Mouse (Mus musculus) erythroblast, adult 5-6 weeks (primary cell): ENCODE measurements around the gene Hs3st2. TPM values are rescaled to one million over a fixed set of nuclear protein-coding genes. Genes with fewer than 3 reads are reported as not detected.

ENCODE experiments used
- ATAC-seq: replicated peaks from 2 replicates; pipeline ENCODE4 v1.8.0; 2016; ENCODE audit warnings: moderate number of reproducible peaks, mild to moderate bottlenecking, moderate TSS enrichment, inconsistent platforms; ENCODE audit not compliant: poor library complexity, low FRiP score, severe bottlenecking
- total RNA-seq, 2 experiments: library from RNA; stranded (forward) in 1 of 2; stranded (reverse) in 1 of 2; fragments of 150-400 nt in 1 of 2; fragments of 200-764, 138-1000 nt in 1 of 2; gene quantifications; 2 replicates each; pipeline versions ENCODE4 v1.2.3 to v1.2.4; 2015 to 2017; ENCODE audit warnings: low replicate concordance in 2 of 2

Gene Hs3st2
- total RNA-seq, 2 experiments from 2014 or later, result not detected

DNA sequence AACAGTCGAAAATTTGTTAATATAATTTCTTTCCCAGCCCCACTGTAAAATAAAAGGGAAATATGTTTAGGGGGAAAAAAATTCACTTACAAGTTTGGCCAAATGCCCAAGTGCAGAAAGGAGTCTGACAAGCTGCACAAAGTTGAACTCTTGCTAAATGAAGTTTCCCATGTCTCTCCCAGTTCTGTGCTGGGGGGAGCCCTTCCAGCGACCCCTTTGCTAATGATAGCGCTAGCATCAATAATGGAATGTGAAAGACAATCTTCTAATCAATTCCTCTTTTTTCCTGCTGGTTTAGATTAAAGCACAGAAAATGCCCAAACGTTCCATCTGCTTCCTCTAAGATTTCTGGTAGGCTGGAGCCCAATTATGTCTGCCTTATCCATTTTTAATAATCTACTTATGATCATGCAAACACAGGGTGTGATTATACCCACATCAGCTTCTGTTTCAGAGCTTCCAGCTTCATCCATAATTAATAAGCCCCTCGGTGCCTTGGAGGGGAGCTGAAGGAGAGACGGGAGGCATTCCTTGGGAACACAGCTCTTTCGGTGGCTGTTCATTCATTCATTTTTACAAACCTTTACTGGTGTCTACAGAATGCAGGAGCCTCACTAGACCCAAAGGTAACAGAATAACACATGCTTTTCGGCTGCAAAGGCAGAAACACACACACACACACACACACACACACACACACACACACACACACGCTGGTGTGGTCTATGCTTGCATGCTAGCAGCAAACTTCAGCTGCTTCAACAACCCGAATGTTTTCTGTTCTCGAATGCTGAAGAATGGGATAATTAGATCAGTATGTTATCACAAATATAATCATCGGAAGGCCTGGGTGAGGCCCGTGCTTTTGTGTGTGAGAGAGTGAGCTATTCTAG is 59.5 kb downstream of the Hs3st2 start:
- ATAC-seq, result no peak

DNA sequence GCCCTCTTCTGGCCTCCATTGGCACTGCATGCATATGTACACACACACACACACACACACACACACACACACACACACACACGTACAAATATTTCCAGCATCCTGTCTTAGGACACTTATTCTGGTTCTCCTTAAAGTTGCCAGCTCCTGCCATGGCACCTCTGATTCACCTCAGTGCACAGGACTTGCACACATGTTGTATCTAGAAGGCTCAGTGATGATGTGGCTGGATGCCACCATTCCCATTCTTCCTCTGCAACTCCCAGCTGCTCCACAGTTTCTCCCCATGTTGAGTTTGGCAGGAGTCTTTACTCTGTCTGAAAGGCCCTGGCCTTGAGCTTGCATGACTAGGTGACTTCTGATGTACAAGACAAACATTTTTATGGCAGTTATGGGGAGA is 65.1 kb downstream of the Hs3st2 start:
- ATAC-seq, result no peak

DNA sequence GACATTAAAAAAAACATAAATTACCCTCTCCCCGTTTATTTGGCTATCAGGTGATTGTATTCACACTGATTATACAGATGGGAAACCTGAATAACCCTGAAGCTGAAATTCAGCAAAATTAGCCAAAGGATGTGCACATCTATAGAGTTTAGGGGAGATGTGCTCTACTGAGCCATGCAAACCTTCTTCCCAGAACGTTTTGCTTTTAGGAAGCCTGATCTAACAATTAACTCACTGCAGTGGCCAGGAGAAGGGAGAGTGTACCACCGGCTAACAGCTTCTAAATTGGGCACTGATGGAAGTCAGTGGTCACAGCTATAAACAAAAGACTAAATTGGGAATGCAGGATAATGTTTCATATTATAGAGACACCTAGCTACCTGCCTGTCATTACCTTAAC is 66.4 kb downstream of the Hs3st2 start:
- no peak for ATAC-seq

DNA sequence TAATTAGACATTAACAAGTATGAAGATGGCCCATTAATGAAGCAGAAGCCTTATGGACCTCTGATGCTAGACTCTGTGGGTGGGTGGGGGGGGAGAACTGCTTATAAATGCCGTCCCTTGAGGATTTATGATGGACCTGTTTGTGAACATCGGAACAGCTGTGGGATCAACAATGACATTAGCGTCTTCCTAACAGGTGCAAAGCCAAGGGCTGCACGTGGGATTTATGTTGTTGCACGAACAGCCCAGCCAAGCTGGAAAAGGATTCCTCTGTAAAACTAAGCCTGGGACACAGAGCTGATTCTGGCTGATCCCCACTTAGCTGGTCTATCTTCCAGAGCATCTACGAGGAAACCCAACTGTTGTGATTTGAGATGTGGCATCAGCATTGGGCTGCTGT is 69.0 kb downstream of the Hs3st2 start:
- no peak for ATAC-seq

DNA sequence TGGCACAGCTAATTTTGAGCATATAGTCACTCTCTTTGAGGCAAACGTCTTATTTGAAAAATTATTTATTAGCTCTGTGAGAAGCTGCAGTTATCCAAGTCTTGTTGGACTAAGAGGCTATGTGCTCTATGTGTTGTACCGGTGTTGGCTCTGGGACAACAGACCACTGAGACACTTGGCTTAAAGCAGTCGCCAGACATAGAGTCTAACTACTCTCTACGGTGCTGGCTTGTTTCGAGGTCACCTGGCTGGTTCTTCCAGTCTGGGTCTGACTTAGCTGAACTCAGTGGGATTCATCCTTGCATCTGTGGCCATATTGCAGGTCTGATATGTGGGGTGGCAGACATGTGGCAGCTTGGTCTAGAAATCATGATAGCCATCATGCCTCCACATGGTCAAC is 72.8 kb downstream of the Hs3st2 start:
- ATAC-seq, result no peak

DNA sequence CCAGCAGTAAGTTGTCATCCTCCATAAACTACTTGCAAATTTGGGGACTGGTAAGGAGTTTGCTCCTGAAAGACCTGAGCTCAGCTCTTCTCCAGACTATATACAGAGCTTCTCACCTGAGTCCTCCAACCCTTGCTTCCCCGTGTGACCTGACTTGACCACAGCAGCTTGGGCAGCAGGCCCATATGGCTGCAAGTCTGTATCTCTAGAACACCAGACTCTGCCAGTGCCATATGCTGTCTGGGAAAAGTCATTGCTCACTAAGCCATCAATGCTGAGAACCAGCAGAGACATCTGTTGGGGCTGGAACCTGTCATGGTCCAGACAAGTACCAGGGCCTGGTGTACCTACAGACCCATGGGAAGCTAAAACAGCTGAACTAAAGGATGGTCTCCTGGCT is 73.5 kb downstream of the Hs3st2 start:
- ATAC-seq, result no peak

- no peak for ATAC-seq
Observed at GRCm38 (mm10) chr7:121466331-121466730, 74.7 kb downstream of the Hs3st2 start.

GRCm38 (mm10) chr7:121469435-121469834 is 77.8 kb downstream of the Hs3st2 start:
- no peak for ATAC-seq

DNA sequence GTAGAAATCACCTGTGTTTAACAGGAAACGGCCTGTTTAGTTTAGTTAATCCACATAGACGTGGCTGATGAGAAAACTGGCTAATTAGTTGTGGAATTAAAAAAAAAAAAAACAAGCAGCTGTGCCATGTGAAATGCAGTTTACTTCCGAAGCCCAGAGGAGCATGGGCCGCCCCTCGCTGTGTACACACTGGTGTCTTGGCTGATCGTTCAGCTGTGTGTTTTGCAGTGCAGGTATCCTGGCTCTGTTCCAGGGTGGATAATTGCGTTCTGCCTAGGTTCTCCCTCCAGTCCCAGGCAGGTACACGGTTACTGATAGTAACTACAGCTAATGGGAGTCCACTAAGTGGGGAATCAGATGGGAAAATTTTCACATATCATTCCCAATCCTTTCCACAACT is 86.6 kb downstream of the Hs3st2 start:
- ATAC-seq, result no peak

- no peak for ATAC-seq
Observed at GRCm38 (mm10) chr7:121480106-121480505, 88.4 kb downstream of the Hs3st2 start.

- ATAC-seq, result no peak
Observed at GRCm38 (mm10) chr7:121484590-121484989, 92.9 kb downstream of the Hs3st2 start.

GRCm38 (mm10) chr7:121485266-121485665 is 93.6 kb downstream of the Hs3st2 start:
- ATAC-seq, result no peak

DNA sequence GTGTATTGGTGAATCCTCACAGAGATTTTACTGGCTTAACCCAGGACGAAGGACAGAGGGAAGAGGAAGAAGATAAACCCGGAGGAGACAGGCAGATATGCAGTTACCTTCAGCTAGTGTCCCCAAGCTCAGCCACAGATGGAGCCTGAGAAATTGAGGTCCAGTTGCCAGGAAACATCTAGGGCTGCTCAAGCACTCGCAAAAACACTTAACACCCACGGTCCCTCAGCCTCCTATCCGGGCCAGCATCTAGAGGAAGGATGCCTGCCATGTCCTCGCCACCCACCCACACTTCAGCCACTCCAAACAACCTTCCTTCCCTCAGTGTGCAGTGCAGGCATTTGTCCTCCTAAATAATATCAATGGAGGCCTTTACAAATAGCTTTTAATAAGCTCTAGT is 95.6 kb downstream of the Hs3st2 start:
- ATAC-seq, result no peak

GRCm38 (mm10) chr7:121489401-121489800 is 97.7 kb downstream of the Hs3st2 start:
- ATAC-seq, result no peak

DNA sequence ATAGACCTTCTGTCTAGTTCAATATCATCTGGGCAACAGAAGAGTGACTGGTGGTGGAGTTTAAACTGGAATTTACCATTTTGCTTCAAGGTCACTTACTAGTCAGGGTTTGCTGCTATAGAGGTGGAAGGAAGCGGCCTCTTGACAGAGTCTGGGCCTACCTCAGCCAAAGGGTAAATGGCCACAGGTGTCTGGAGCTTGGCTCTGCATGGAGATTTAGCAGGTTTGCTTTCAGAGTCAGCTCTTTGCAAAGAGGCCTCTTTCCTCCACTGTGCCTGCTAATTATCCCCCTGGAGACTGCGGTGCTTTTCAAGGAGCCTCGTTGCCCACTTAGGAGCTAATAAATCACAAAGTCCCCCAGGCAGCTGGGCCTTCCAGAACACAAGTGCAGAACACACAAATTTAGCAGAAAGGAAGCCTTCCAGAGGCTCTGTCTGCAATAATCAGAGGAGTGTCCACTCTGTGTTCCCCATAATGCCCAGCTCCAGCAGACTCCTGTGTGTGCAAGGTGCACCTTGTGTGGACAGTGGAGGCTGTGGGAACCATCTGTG is 99.9 kb downstream of the Hs3st2 start:
- no peak for ATAC-seq

DNA sequence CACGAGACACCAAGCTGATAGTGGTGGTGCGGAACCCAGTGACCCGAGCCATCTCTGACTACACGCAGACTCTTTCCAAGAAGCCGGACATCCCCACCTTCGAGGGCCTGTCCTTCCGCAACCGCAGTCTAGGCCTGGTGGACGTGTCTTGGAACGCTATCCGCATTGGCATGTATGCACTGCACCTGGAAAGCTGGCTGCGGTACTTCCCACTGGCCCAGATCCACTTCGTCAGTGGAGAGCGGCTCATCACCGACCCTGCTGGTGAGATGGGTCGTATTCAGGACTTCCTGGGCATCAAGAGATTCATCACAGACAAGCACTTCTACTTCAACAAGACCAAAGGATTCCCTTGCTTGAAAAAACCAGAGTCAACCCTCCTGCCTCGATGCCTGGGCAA is 108.9 kb downstream of the Hs3st2 start:
- ATAC-seq, result no peak

DNA sequence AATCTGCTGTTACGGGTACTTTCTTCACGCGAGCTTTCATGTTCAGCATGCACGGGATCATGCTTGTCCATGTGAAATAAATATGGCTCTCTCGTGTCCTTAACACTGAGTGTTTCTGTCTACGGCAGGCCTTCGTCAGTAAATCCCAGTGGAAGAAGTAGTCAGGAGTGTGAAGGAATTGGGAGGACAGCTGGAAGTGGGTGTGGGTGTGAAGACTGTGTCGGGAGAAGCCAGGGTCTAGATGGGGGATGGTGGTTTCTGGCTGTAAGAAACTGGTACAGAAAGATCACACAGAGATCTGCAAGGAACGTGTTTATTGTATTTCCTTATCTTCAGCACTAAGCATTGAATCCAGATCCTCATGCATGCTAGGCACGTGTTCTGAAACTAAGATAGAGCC is 110.0 kb downstream of the Hs3st2 start:
- no peak for ATAC-seq

DNA sequence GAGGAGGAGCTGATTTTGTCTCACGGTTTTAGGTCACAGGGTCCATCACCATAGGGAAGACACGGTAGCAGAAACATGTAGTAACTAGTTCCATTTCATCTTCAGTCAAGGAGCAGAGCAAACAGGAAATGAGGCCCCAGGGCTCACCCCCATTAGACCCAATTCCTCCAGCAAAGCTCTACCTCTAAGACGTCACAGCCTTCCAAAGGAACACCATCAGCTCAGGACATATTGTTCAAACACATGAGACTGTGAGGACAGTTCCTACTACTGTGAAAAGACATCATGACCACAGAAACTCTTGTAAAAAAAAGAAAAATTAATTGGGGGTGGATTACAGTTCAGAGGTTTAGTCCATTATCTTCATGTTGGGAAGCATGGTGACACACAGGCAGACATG is 125.1 kb downstream of the Hs3st2 start:
- ATAC-seq, result no peak

GRCm38 (mm10) chr7:121517165-121517591 is 125.5 kb downstream of the Hs3st2 start:
- ATAC-seq, result no peak

- ATAC-seq, result no peak
Observed at GRCm38 (mm10) chr7:121522125-121522524, 130.5 kb downstream of the Hs3st2 start.

DNA sequence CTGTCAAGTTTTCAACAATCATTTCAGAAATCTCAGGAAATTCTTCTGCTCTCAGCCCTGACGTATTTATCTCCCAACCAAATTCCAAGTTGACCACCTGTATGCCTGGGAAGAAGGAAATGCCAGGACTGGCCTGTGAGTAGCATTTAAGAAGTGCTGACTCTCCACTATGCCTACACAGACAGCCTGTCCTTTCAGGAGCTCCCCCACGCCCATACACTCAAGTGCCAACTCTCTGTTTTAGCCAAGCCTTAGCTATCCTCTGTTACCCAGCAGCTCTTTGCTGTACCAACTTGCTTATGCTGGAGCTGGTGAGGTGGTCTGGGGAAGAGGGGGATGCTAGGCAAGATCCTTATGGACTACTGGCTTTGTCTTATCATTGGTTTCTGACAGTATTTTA is 137.4 kb downstream of the Hs3st2 start:
- ATAC-seq, result no peak

DNA sequence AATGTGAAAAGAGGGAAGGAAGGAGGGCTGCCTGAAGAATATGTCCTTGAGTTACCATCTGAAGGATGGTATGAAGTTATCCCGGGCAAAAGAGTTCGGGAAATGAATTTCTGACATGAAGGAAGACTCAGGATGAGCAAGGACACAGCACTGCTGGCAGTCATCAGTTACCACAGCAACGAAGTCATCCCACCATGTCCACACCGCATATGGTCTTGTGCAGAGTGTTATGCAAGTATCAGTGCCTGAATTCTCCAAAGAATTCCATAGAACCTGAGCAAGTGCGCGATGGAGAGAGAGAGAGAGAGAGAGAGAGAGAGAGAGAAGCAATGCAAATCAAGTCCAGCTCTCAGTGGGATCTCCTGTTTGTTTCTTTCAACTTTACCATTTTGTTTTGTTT is 142.0 kb downstream of the Hs3st2 start:
- no peak for ATAC-seq
